Mouse (Mus musculus): ENCODE measurements around the gene Pstk.
"Not testable (repeated sequence)": the region's sequence is repeated elsewhere in the genome, so short reads cannot be mapped to it uniquely, and the experiment has no call there.

The Pstk gene

DNA sequence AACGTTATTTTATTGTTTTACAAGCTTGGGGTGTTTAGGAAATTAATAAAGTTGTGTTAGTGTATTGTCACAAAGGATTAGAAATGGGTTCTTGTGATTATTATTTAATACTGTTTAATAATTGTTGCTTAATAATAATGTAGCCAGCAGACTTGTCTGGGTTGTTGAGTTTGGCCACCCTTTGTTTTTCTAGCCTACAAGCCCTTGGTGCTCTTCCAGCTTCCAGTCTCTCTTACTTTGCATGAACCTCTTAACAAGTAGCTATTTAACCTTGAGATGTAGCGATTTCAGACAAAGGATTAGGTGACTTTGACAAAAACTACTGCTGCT is 41.0 kb downstream of the Pstk start:
- DNase-seq (ENCODE audit: low read depth, low spot score): no peak

DNA sequence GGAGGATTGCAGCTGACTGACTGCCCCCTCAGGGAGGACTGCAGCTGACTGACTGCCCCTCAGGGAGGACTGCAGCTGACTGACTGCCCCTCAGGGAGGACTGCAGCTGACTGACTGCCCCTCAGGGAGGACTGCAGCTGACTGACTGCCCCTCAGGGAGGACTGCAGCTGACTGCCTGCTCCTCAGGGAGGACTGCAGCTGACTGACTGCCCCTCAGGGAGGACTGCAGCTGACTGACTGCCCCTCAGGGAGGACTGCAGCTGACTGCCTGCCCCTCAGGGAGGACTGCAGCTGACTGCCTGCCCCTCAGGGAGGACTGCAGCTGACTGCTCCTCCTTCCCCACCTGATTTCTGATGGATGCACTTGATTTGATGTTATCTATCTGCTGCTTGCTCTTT is 45.8 kb downstream of the Pstk start:
- not testable (repeated sequence) for DNase-seq (ENCODE audit: low read depth, low spot score)

DNA sequence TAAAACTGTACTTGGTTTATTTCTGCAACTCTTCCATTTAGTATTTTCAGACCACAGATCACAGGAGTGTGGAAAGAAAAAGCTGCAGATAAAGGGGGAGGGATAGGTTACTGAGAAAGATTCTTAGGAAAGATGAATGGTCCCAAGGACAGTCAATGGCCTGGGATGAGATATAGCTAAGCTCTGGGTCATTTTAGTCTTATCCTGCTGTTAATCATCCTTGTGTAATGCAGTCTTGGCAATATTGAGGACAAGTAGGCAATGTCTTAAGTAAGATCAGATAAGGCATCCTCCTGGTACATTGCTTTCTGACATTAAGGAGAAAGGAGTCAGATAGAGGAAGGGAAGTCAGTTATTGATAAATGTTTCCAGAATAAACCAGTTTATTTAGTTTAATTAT is 46.7 kb downstream of the Pstk start:
- DNase-seq (ENCODE audit: low read depth, low spot score): no peak

DNA sequence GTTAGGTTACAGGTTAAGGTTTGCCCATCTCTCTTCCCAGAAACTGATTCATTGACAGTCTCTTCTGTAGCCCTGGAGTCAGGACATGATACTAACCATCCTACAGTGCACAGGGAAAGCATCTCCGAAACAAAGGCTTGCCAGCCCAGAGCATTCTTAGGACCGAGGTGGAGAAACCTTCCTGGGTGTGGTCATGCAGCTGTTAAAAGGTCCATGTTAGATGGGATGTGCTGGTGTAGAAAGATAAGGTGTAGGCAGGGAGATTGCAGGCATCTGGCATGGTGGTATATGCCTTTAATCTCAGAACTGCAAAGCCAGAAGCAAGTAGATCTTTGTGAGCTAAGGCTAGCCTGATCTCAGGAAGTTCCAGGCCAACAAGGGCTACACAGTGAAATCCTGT is 54.0 kb downstream of the Pstk start:
- DNase-seq (ENCODE audit: low read depth, low spot score): no peak

DNA sequence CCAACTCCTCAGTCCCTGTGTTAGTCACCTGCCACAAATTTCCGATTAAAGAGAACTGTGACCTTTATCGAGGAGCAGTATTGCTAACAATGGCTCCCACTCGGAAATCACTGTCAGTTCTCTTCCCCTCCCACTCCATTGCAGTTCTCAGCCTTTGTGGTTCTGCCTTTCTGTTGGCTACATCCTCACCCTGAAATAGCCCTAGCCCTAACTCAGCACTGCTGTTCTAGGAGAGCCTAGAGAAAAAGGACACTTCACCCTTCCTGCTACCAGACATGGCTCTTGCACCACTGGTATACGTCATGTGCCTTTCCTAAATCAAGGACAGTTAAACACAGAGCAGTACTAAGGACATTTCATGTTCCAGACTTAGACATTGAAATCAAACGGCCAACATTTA is 56.4 kb downstream of the Pstk start:
- no peak for DNase-seq (ENCODE audit: low read depth, low spot score)

DNA sequence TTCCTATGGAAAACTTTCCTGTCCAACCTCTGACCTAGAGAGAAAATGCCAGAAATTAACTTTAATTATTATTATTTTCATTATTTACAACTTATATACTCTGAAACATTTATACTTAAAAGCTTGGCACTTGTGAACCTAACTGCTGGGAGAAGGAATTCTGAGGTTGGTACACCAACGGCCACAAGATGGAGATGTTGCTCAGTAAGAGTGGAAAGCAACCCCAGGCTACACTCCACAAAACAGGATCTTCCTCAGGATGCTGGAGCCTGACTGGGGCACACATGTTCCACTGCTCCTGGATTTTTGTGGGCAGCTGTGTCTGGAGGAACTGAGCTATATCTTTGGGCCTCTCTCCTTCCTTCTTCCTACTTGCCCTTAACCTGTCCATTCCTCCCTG is 61.3 kb downstream of the Pstk start:
- peak; percentile 70 for DNase-seq (ENCODE audit: low read depth, low spot score)

DNA sequence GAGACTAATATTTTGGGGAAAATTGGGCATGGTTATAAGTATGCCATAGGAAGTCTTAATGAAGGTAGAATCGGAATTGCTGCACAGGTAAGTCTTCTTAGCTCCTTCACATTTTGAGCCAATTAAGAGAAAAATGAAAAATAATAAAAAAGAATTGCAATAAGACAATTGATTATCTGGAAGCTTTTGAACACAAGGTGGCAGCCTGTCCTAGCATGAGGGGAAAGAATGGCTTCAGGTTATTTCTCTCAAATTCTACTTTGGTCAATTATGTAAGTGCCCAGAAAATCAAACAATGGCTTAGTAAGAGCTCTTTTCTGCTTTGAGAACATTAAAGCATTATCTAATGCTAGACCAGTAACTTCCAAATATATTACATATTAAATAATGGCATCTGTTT is 63.3 kb downstream of the Pstk start:
- no peak for DNase-seq (ENCODE audit: low read depth, low spot score)

DNA sequence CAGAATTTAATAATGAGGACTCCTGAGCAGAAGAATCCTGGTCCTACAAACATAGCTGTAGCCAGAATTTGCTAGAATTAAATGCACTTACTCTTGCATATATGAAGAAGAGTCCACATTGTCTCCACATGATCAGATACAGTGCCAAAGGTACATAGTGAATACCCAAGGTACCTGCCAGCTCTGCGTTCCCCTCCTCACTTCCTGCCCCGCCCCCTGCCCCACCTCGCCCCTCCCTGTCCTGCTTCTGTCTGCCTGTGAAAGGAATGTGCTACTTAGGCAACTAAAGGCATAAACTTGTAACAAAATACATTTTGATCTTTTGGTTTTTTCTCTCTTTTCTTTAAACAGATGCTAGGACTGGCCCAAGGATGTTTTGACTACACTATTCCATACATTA is 66.1 kb downstream of the Pstk start:
- no peak for DNase-seq (ENCODE audit: low read depth, low spot score)

Data from 3T3-L1 (cell line).